Mouse (Mus musculus) megakaryocyte, embryonic 14.5 days (primary cell): ENCODE data around the gene Fahd1.

ENCODE experiments used
- FLI1 ChIP-seq: IDR thresholded peaks from 2 replicates; pipeline ENCODE4 v1.6.1; 2012; ENCODE audit warnings: low read length, inconsistent platforms, mixed read lengths
- GATA1 ChIP-seq: IDR thresholded peaks from 3 replicates; pipeline ENCODE4 v1.6.1; 2012; ENCODE audit warnings: mixed read lengths, low read length, inconsistent platforms, borderline replicate concordance

- TF ChIP-seq GATA1 (no peak), FLI1 (no peak)
Measured at GRCm38 (mm10) chr17:24841133-24841532, 9.0 kb downstream of the Fahd1 start.
